Mouse (Mus musculus): Measurements from ENCODE around the gene Rab15.
"Not testable (repeated sequence)": the region's sequence is repeated elsewhere in the genome, so short reads cannot be mapped to it uniquely, and the experiment has no call there.

The Rab15 gene

GRCm38 (mm10) chr12:76818120-76818519 lies 4.6 kb downstream of the Rab15 start:
- DNase-seq, result peak; percentile 60 to 77

GRCm38 (mm10) chr12:76817176-76817575 lies 5.5 kb downstream of the Rab15 start:
- no peak for DNase-seq

GRCm38 (mm10) chr12:76816720-76817119 lies 6.0 kb downstream of the Rab15 start:
- no peak for DNase-seq

GRCm38 (mm10) chr12:76814120-76814519 lies 8.6 kb downstream of the Rab15 start:
- no peak for DNase-seq

- DNase-seq, result no peak
Observed at GRCm38 (mm10) chr12:76813543-76813942, 9.2 kb downstream of the Rab15 start.

GRCm38 (mm10) chr12:76811006-76811405 lies 11.7 kb downstream of the Rab15 start:
- no peak for DNase-seq

- no peak for DNase-seq
Observed at GRCm38 (mm10) chr12:76810491-76810890, 12.2 kb downstream of the Rab15 start.

GRCm38 (mm10) chr12:76807796-76808195 lies 14.9 kb downstream of the Rab15 start:
- no peak for DNase-seq

- no peak for DNase-seq
Observed at GRCm38 (mm10) chr12:76805056-76805811, 17.5 kb downstream of the Rab15 start.

GRCm38 (mm10) chr12:76803700-76804252 lies 18.9 kb downstream of the Rab15 start:
- DNase-seq, result peak; percentile 56 to 73

- no peak for DNase-seq
Observed at GRCm38 (mm10) chr12:76803028-76803427, 19.7 kb downstream of the Rab15 start.

GRCm38 (mm10) chr12:76798008-76798720 lies 24.5 kb downstream of the Rab15 start:
- no peak for DNase-seq

GRCm38 (mm10) chr12:76796938-76797539 lies 25.7 kb downstream of the Rab15 start:
- no peak for DNase-seq

GRCm38 (mm10) chr12:76795350-76795749 lies 27.4 kb downstream of the Rab15 start, which contains the start of gene Gpx2:
Gene Gpx2, minus strand, starts transcription at chr12:76795554.
- DNase-seq, result no peak

- DNase-seq, result not testable (repeated sequence)
Observed at GRCm38 (mm10) chr12:76792540-76792939, 30.2 kb downstream of the Rab15 start.

- DNase-seq, result no peak
Observed at GRCm38 (mm10) chr12:76790446-76791084, 32.1 kb downstream of the Rab15 start.

GRCm38 (mm10) chr12:76784056-76784619 lies 38.6 kb downstream of the Rab15 start:
- no peak for DNase-seq

- no peak for DNase-seq
Observed at GRCm38 (mm10) chr12:76780639-76781468, 41.9 kb downstream of the Rab15 start.

GRCm38 (mm10) chr12:76779951-76780350 lies 42.8 kb downstream of the Rab15 start:
- no peak for DNase-seq

GRCm38 (mm10) chr12:76778305-76779083 lies 44.2 kb downstream of the Rab15 start:
- DNase-seq, result no peak

- DNase-seq, result no peak
Observed at GRCm38 (mm10) chr12:76777845-76778244, 44.9 kb downstream of the Rab15 start.

Measured in kidney, postnatal 25 days (tissue).